In genomic region chr7:74369657-74370056, GRCm38 (mm10) we compare ENCODE assay signal across 8 mouse cellular contexts.
DNase-seq lines count a peak whose midpoint lies in the region; ATAC-seq lines count a peak whose summit lies in the region.

No protein-coding gene starts in this region.

- 65% methylated on average over 4 of the region's 4 CpGs for WGBS in hindbrain, embryonic 10.5 days
- WGBS in hindbrain, embryonic 14.5 days = 64% methylated on average over 4 of the region's 4 CpGs
- 72% methylated on average over 4 of the region's 4 CpGs for WGBS in heart, embryonic 10.5 days

- H3K4me2 ChIP-seq in hindbrain, embryonic 14.5 days (replicated peaks) = no peak overlapping the region

- peak; percentile 47 for DNase-seq in hindbrain, embryonic 10.5 days (ENCODE audit: low spot score)
- no peak for DNase-seq in hindbrain, embryonic 14.5 days (ENCODE audit: low spot score)
- DNase-seq in 416B (ENCODE audit: low read depth) (peak; percentile 29), MN1 (ENCODE audit: low spot score) (peak; percentile 39)
- DNase-seq in kidney, postnatal 4 days = peak; percentile 72 to 75
- peak; percentile 47 to 55 for DNase-seq in thymus, postnatal 36 days
- DNase-seq in right cerebral cortex, postnatal 10 days (ENCODE audit: low spot score in 2 of 2) = no peak
- DNase-seq in heart, embryonic 10.5 days (ENCODE audit: low spot score) = no peak

- H3K27me3 ChIP-seq in hindbrain, embryonic 10.5 days (ENCODE audit: insufficient read depth, poor library complexity, severe bottlenecking) = no peaks in the 10 kb centered on the region; the same call in 1 of the 2 replicates
- no peaks in the 10 kb centered on the region for H3K27me3 ChIP-seq in hindbrain, embryonic 14.5 days (ENCODE audit: control insufficient read depth, insufficient read depth, low read length)
- H3K27me3 ChIP-seq in heart, embryonic 10.5 days (ENCODE audit: insufficient read depth, poor library complexity, severe bottlenecking) = 0 out of 2 replicates have a peak, but pooled peaks cover 3% of the 10 kb centered on the region

- peaks cover 43% of the 10 kb centered on the region for H3K4me1 ChIP-seq in hindbrain, embryonic 10.5 days (replicated peaks)
- peaks cover 9% of the 10 kb centered on the region for H3K4me1 ChIP-seq in hindbrain, embryonic 14.5 days (replicated peaks; ENCODE audit: control insufficient read depth, insufficient read depth, low read length)
- peaks cover 40% of the 10 kb centered on the region for H3K4me1 ChIP-seq in heart, embryonic 10.5 days

- no peak overlapping the region for H3K27ac ChIP-seq in hindbrain, embryonic 10.5 days
- H3K27ac ChIP-seq in hindbrain, embryonic 14.5 days = no peak overlapping the region
- no peak overlapping the region for H3K27ac ChIP-seq in heart, embryonic 10.5 days

- H3K36me3 ChIP-seq in hindbrain, embryonic 10.5 days = no peaks in the 10 kb centered on the region
- no peaks in the 10 kb centered on the region for H3K36me3 ChIP-seq in hindbrain, embryonic 14.5 days (replicated peaks; ENCODE audit: control insufficient read depth, insufficient read depth)
- no peaks in the 10 kb centered on the region for H3K36me3 ChIP-seq in heart, embryonic 10.5 days

- H3K9ac ChIP-seq in hindbrain, embryonic 14.5 days = no peak overlapping the region

- H3K4me3 ChIP-seq in hindbrain, embryonic 10.5 days = no peak overlapping the region
- H3K4me3 ChIP-seq in hindbrain, embryonic 14.5 days (replicated peaks; ENCODE audit: low read length) = no peak overlapping the region
- H3K4me3 ChIP-seq in heart, embryonic 10.5 days = no peak overlapping the region

- no peak for ATAC-seq in hindbrain, embryonic 14.5 days (ENCODE audit: low FRiP score)

- no peaks in the 10 kb centered on the region for H3K9me3 ChIP-seq in hindbrain, embryonic 10.5 days
- H3K9me3 ChIP-seq in hindbrain, embryonic 14.5 days (ENCODE audit: control insufficient read depth, low read length) = no peaks in the 10 kb centered on the region
- H3K9me3 ChIP-seq in heart, embryonic 10.5 days = no peaks in the 10 kb centered on the region

Comparison
In these comparisons a context has a peak if more than half of its experiments do, and no peak if none do; other contexts are left out.
1. DNase-seq: peak in hindbrain, embryonic 10.5 days (single experiment), 416B (single experiment), MN1 (single experiment), kidney, postnatal 4 days (2 of 2) and thymus, postnatal 36 days (2 of 2); none in hindbrain, embryonic 14.5 days (single experiment), right cerebral cortex, postnatal 10 days (0 of 2) and heart, embryonic 10.5 days (single experiment).